Mouse (Mus musculus) heart, postnatal 36 days (tissue): ENCODE measurements at regions not wholly inside any gene's neighbourhood (a gene's known extent, or its start where the extent isn't known, plus 50 kb on each side); places are given as distances from the start of the nearest gene placed in this dataset.
"Not testable (repeated sequence)": the region's sequence is repeated elsewhere in the genome, so short reads cannot be mapped to it uniquely, and the experiment has no call there.

Experiments used
- DNase-seq, 2 experiments: peaks; one replicate each; pipeline ENCODE4 v3.0.0; 2021 to 2022
- intact Hi-C: fragments of 180-260 bp; cut with DNase I; formaldehyde crosslinking; loops from one replicate; pipeline ENCODE4 v1.15.1; 2025

GRCm38 (mm10) chr1:161632098-161632497 is 137.6 kb downstream of the Tnfsf18 start:
- no peak for DNase-seq
- intact Hi-C loops = no loop called here

DNA sequence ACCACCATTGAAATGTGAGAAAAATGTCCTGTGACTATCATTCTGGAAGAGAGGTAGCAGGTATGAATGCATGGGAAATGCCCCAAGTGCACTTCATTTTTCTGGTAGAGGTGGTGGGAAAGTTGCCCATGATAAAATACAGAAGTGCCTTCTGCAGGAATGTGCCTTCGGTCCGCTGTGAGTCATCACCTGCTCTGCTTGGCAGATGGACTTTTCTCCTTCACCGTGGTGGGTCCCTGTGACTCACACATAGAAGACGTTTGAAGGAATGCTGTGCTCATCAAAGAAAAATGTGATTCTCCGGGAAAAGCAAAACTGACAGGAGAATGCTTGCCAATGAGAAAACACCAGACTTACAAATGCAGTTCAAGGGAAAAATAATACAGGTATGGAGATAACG is 126.8 kb downstream of the Tnfsf18 start:
- intact Hi-C loops = no loop called here
- DNase-seq = no peak

- intact Hi-C loops, DNase-seq: not testable (repeated sequence)
Observed at GRCm38 (mm10) chr1:161614091-161614490, 119.6 kb downstream of the Tnfsf18 start.

DNA sequence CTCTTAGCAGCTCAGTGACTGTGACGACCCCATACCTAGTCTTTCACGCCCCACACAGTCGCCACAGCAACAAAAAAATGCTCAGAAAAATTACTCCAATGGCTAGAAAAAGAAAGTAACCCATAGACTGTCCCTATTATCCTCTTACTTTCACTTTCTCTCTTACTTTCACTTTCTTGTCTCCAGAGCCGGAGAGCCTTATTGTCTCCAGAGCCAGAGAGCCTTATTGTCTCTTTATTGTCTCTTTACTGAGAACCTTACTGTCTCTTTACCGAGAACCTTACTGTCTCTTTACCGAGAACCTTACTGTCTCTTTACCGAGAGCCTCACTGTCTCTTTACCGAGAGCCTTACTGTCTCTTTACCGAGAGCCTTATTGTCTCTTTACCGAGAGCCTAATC is 119.2 kb downstream of the Tnfsf18 start:
- DNase-seq, intact Hi-C loops: not testable (repeated sequence)

- no peak for DNase-seq
- intact Hi-C loops = no loop called here
Observed at GRCm38 (mm10) chr1:161607446-161607845, 113.0 kb downstream of the Tnfsf18 start.

DNA sequence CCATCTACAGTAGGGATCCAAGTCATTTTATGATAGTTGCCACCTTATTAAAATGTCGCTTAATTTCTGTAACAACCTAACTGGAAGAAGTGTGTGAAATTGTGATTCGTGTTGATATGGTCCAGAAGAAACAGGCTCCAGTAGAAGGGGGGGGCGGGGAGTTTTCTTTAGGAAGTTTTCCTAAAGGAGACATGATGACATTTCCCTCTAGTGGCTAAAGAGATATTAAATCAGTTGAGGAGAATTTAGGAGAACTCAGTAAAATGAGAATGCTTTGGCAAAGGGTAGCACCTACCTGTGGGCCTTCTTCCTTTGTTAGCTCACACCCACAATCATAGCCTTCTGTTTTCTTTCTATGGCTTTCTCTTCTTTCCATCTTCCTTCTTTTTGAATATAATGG is 107.7 kb downstream of the Tnfsf18 start:
- intact Hi-C loops = loop anchor here (2.0 kb wide), 1 partner anchor 201 kb away; no protein-coding TSS in a partner anchor
- no peak for DNase-seq

DNA sequence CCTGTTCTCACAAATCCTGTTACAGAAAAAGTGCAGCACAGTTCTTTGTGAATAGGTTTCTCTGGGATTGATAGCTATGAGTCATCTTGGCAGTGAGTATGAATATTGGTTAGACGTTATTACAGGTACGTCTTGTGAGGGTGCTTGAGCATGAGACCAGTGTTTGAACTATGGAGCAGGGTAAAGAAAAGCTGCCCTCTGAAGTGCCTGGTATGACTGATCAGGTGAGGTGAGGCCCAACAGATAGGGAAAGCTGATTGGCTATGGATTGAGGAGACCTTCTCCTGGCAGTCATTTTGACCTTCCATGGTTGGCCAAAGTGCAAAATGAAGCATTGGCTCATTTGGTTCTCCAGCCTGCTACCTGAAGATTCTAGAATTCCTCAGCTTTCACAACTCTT is 106.7 kb downstream of the Tnfsf18 start:
- no peak for DNase-seq
- intact Hi-C loops = no loop called here

DNA sequence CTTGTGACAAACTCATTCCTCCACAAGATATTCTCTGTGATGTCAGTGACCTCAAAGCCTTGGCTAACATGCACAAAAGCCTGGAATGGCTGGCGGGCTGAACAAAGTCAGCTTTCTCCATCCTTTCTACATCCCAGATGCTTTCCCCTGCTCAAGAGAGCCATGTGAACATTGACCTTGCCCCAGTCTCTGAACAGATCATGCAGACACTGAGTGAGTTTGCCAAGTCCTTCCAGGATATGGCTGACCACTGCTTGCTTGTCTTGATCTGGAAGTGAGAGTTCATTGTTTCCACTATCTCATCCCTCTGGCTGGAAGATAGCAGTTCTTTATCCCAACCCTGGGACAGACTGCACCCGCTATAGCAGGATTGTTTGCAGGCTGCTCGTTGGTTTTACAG is 103.7 kb downstream of the Tnfsf18 start:
- intact Hi-C loops = no loop called here
- DNase-seq = no peak

GRCm38 (mm10) chr1:161576530-161576929 is 82.1 kb downstream of the Tnfsf18 start:
- no peak for DNase-seq
- intact Hi-C loops = no loop called here

DNA sequence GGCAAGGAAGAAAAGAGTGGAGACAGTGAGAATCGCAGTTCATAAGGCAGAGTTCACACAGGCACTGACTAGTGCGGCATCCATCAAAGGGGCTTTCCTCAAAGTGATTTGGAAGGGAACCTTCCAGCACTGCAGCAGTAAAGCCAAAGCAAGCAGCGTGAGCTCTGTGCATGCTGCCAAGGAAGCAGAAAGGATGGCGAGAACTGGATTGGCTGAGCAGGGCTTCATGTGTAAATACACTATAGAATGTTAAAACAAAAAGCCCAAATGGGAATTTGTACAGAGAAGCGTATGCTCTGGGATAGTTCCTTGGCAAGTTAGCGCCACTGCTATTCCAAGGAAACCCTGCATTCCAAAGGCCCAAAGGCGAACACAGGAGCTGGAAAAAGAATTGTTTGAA is 81.5 kb downstream of the Tnfsf18 start:
- DNase-seq = no peak
- intact Hi-C loops = no loop called here

GRCm38 (mm10) chr1:161575171-161575570 is 80.7 kb downstream of the Tnfsf18 start:
- intact Hi-C loops = no loop called here
- DNase-seq = no peak

- no peak for DNase-seq
- intact Hi-C loops = no loop called here
Observed at GRCm38 (mm10) chr1:161570762-161571161, 76.3 kb downstream of the Tnfsf18 start.

DNA sequence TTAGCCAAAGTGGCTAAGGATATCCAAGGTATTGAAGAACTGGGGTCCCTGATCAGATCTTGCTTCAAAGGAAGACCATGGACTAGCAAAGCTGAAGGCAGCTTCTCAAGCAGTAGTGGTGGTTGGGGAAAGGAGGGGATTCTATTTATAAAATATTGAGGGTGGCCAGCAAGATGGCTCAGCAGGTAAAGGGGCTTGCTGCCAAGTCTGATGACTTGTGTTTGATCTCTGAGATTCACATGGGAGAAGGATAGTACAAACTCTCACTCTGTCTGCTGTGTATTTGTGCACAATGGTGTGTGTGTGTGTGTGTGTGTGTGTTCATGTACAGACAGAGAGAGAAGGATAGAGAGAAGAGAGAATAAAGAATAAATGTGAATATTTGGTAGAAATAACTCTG is 73.4 kb downstream of the Tnfsf18 start:
- DNase-seq = no peak
- intact Hi-C loops = no loop called here

DNA sequence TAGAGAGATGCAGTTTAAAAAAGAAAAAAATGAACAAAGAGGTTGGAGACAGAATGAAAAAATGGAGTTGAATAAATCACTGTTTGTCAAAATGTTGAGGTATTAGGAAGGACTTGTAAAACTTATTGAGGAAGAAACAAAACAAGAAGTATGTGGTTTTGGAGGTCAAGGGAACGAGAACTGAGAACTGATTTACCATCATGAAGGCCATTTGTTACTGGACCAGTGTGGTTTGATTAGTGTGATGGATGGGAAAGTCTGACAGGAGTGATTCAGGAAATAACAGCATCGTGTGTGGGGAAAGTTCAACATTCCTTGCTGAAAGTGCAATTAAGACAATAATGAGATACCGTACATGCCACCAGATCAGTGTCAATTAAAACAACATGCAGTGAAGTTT is 65.9 kb downstream of the Tnfsf18 start:
- DNase-seq = no peak
- intact Hi-C loops = no loop called here
